Mouse (Mus musculus): ENCODE measurements around the gene Hoxd8.

Gene Hoxd8

DNA sequence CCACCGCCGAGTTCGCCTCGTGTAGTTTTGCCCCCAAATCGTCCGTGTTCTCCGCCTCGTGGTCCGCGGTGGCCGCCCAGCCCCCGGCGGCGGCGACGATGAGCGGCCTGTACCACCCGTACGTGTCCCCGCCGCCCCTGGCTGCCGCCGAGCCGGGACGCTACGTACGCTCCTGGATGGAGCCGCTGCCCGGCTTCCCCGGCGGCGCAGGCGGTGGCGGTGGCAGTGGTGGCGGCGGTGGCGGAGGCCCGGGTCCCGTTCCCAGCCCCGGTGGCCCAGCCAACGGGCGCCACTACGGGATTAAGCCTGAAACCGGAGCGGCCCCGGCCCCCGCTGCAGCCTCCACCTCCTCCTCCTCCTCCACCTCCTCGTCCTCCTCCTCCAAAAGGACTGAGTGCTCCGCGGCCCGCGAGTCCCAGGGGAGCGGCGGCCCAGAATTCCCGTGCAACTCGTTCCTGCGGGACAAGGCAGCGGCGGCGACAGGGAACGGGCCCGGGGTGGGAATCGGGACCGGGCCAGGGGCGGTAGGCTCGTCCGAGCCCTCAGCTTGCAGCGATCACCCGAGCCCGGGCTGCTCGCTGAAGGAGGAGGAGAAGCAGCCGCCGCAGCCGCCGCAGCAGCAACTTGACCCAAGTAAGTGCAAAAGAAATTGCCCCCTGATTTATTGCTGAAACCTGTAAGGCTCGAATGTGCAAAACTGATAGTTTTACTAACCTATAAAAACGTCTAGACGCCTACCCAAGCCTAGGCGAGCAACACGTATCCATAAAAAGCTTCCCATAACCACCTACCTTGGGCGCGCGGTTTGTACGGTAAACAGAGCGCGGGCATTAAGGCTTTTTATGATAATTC, 6.0 kb upstream of the Hoxd8 start:
- DNase-seq (ENCODE audit: low spot score in 2 of 2): no peak

DNA sequence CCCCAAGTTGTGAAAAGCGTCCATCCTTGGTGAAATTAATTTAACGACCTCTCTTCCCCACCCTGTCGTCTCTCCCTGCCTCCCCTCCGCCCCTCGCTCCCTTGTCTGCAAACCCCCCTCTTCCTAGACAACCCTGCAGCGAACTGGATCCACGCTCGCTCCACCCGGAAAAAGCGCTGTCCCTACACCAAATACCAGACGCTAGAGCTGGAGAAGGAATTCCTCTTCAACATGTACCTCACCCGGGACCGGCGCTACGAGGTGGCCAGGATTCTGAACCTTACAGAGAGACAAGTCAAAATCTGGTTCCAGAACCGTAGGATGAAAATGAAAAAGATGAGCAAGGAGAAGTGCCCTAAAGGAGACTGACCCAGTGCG, 5.4 kb upstream of the Hoxd8 start:
- DNase-seq (ENCODE audit: low spot score in 2 of 2): no peak

DNA sequence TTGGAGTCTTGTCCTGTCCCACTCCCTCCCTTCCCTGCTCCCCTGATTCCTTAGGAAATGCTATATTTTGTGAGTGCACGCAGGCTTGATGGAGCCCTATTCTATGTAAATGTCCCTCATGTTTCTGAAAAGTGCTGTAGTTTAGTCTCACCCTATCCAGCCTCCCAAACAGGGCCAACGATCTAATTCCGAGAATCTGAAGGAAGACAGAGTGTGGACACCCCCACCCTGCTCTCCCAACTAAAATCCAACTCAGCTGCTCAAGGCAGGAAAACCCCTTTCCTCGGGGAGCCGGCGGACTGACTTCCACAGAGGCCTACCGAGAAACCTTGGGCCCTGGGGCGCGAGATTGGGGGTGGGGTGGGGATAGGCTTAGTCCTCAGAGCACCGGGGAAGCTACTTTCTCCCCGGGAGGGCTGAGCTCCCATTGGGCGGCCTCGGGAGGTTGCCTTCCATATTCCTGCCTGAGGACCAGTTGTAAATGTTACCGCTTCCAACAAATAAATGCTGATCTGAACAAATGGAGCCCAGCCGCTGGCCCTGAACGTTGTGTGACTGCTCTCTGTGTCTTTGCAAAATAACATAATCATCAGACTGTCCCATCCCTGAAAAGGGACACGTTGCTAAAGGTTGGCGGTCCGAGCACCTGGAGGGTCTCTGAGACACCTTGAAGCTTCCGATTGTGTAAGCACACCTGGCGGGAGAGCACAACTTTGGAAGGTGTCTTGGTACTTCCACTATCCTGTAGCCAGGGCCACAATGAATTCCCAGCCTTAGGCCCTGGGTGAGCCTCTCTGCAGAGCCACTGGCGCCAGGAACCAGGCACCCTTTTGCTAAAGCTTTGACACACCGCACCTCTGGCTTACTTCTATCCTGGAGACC, 4.5 kb upstream of the Hoxd8 start:
- no peak for DNase-seq (ENCODE audit: low spot score in 2 of 2)

DNA sequence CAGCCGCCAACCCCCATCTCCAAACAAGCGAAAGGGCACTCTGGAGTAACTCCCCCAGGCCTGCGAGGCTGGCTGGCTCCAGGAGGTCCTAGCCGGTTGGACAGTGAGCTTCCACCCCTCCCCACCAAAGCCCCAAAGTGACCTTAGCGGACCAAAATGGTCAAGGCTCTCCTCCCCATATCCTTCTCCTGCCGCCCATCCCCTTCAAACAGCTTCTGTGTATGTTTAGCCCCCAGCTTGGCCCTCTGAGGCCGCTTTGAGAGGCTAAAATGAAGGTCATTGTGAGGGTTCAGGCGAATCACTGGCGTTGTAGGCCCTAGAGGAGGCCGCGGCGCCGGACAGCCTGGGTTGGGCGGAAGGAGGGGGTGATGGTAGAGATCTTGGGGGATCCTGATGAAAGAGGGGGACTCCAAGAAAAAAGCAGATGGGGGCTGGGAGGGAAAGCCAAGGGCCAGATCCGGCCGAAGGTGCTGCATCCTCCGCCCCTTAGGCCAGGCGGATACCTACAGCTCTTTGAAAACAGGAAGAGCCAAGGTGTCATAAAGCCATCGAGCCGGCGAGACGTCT, 3.8 kb upstream of the Hoxd8 start:
- no peak for DNase-seq (ENCODE audit: low spot score in 2 of 2)

DNA sequence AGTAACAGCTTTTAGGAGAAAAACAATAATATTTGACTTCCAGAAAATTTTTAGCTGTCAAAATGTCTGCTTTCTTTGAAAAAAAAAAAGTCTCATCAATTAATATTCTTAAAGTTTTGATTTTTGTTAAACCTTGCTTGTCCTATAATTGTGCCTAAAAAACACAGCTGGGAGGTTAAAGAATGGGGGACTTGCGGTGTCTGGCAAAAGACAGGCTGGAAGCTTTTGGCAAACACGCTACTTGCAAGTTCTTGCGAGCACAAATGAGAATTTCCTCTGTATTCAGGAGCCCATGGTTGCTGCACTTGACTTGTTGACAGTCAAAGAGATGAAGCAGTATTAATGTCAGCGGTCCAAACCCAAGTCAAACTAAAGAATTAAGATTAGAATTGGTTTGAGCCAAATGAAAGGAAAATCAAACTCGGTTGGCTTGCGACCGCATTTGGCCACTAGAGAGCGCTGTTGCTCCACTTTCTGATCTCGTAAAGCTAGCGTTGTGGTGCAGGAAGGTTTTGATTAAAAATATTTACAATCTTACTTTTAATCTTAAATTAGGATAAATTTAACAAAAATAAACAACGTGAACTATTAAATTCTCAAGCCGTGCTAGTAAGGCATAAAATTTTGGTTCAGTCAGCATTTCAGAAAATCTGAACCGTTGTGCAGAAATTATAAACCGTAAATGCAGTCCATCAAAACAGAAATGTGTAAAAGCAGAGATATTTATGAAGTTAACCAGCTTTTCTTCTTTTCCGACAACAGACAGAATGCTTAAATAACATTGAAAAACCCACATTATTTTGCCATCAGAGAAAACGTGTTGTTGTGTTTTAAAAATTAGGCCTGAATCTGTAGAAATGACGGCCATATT, 2.2 kb upstream of the Hoxd8 start:
- peak; percentile 24 to 51 for DNase-seq (ENCODE audit: low spot score in 2 of 2)

DNA sequence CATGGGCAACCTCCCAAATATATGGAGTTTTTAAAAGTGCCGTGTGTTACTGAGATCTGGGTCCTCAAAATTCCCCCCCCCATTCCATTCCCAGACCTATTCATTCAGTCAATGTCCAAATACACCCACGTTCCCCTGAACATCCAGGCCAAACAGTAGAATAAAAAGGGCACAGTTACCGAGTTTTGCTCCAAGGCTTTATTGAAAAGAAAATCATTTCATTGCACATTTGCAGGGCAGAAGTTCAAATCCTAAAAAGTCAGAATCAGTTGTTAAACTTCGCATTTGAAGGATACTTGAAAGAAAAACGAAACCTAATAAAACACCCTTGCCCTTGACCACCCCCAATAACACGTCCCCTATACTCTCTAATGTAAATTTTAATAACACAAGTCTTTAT, 1.6 kb upstream of the Hoxd8 start:
- DNase-seq (ENCODE audit: low spot score in 2 of 2): no peak

DNA sequence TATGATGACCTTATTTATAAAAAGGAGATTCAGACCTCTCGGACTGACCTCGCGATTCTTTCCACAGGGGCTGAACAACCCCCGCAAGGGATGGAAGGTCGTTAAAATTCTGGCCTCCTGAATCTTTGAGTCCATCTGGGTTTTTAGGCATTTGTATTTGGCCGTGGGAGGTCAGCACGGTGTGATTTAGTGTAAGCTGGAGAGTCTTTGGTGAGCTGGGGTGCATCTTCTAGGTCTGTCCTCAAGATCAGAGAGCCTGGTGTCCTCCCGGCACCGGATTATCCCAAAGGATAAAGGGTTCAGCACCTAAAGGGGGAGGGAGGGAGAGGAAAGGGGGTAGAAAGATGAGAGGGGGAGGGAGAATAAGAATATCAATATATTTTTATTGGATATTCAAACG, 1.1 kb upstream of the Hoxd8 start:
- DNase-seq (ENCODE audit: low spot score in 2 of 2): no peak

DNA sequence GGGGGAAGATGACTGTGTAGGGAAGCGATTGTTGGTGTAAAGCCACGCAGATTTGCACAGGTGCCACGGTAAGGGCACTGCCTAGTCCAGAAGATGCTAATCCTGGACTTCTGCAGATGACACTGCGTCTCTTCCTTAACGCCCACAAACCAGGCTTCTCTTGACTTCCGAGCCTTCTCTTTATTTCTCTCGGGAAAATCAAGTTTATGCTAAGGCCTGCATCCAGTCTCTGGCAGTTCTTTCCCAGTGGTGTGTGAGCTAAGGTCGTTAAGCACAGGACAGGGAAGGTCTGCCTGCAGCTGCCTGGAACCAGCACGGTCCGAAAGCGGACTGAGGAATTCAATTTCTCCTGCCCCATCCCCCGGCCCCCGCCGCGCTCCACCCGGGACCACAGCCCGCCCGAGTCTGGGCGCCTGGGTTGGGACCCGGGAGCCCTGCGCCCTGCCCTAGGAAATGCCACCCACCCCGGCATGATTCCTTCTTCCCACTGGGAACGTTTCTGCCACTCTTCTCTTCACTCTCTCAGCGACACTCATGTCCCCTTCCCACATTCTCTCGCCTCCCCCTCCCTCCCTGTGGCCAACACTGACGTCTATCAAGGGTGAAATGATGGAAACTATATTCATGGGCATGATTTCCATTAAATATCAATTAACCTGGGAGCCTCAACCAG, 559 bp upstream of the Hoxd8 start:
- DNase-seq (ENCODE audit: low spot score in 2 of 2): no peak

DNA sequence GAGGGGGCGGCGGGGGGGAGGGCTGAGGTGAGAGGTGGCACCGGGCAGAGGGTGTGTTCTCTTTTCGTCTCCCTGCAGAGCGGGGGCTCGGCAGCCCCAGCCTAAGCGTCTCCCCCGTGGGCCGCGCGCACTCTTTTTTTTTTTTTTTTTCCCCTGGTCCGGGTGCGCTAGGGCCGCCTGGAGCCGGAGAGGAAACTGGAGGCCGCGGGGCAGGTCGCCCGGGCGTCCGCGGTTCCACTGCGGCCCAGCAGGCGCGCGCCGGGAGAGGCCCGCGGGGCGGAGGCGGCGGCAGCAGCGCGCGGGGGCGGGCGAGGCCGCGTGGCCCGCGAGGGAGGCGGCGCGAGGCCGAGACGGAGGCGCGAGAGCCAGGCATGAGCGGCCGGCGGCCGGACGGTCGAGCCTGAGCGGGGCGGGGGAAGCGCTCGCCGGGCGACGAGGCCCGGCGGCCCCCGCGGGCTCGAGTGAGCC, 618 bp downstream of the Hoxd8 start:
- no peak for DNase-seq (ENCODE audit: low spot score in 2 of 2)

DNA sequence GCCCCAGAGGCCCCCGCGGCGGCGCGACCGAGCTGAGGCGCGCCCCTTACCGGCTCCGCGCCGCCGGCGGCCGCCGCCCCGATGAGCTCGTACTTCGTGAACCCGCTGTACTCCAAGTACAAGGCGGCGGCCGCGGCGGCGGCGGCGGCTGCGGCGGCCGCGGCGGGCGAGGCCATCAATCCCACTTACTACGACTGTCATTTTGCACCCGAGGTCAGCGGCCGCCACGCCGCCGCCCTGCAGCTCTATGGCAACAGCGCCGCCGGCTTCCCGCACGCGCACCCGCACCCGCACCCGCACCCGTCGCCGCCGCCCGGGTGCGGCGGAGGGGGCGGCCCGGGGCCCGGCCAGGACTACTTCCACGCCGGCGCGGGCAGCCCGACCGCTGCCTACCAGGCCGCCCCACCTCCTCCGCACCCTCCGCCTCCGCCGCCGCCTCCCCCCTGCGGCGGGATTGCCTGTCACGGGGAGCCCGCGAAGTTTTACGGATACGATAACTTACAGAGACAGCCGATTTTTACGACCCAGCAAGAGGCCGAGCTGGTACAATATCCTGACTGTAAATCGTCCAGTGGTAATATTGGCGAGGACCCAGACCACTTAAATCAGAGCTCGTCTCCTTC, 1.2 kb downstream of the Hoxd8 start:
- no peak for DNase-seq (ENCODE audit: low spot score in 2 of 2)

DNA sequence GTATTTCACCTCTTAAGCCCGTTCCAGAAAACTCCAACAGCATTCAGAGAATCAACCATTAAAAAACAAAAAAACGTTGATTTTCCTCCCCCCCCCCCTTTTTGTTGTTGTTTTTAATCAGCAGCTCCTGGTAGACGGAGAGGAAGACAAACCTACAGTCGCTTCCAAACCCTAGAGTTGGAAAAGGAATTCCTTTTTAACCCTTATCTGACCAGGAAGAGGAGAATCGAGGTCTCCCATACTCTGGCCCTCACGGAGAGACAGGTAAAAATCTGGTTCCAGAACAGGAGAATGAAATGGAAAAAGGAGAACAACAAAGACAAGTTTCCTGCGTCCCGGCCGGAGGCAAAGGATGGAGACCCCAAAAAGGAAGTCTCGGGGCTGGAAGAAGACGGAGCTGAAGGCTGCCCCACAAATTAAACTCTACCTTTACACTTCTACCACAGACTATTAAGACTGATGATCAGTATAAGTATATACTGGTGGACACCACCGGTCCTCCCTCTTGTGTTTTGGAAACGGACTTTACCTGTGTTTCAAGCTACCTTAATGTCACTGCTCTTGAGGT, 2.1 kb downstream of the Hoxd8 start:
- DNase-seq (ENCODE audit: low spot score in 2 of 2): no peak

DNA sequence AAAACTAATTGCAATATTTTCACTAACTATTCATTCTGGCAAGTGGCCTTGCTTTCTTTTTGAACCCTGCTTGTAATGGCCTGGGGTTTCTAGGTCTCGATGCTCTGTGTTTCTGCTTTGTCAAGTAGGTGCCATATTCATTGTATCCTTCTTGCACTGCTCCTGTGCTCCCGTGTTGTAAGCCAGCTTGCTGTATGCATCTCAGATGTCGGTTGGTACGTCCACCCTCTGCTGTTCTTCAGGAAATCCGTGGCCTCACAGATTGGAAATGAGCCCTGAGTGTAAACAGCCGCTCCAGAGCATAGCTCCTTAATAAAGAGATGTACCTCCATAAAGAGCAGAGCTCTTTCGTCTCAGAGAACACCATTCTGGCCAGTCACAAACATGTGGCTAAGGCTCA, 3.2 kb downstream of the Hoxd8 start:
- DNase-seq (ENCODE audit: low spot score in 2 of 2): no peak

DNA sequence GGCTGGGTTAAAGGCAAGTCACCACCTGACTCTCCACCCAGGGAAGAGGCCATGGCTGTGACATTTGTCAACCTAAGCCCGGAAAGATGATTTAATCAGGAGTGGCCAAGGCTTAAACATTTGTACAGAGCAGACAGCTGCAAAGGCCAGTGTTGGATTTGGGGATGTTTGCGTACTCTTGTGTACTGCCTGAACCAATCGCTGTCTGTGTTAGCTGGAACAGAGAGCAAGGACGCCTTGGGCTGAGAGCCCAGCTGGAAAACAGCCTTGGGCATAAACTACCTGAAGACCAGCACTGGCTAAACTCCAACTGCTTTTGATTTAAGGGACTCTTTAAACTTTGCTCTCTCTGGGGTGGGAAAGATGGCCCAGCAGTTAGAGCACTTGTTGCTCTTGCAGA, 4.3 kb downstream of the Hoxd8 start:
- no peak for DNase-seq (ENCODE audit: low spot score in 2 of 2)

DNA sequence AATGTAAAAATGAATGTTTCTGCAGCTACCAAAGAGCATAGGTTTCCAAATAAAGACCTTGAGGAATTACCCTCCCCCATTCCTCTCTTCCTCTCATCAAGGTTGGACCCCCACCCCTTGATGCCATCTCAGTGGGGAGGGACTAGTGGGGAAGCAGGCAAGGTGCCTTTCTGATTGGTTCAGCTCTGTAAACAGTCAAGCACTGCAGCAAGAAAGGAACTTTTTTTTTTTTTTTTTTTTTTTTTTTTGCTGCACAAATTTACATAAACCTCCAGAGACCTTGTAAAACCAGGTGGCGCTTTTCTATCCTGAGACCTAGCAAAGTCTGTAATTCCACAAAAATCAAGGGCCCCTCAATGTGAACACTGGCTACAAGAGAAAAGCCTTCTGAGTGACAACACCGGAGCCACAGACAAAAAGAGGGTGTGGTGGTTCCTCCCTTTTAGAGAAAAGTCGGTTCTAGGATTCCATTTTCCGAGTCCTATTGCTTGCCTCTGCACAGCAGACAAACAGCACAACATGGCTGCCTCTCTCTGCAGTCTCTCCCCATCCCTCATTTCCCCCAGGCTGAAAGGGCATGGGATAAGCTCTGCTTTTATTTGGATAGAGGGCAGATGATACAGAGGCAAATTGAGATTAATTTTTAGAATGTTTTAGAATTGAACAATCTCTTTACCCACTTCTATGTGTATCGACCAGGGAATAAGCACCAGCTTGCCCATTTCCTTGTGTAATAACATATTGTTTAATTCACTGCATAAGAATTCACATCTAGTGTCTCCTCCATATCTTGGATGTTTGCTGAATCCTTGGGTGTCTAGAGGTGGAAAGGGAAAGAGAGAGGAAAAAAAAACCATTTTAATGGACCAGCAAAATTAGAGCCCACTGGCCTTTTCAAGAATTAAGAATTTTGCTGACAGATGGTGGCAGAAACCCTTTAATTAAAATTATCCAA, 5.3 kb downstream of the Hoxd8 start:
- no peak for DNase-seq (ENCODE audit: low spot score in 2 of 2)

DNA sequence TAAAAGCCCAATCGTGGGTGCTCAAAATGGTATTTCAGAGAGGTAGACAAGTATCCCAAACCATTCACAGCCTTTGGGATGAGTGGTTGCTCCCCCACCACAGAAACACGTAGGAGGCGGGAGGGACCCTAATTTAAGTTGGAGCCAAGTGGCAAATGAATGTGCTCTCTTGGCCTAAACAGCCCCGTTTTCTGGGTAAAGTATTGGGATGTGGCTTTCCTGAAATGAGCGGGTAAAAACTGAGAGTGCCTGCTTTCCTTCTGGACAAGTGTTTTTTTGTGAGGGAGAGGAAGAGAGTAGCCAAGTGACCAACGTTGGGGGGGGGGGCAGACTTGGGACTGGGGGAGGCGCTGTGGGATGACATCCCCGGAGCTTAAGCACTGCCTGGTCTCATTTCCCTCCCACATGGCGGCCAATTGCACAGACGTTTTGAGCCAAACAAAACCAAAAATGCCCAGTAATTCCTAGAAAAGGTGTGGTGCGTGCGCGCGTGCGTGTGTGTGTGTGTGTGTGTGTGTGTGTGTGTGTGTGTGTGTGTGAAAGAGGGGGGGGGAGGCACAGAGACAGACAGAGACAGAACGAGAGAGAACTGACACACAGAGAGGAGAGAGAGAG, 6.6 kb downstream of the Hoxd8 start:
- DNase-seq (ENCODE audit: low spot score in 2 of 2): no peak

DNA sequence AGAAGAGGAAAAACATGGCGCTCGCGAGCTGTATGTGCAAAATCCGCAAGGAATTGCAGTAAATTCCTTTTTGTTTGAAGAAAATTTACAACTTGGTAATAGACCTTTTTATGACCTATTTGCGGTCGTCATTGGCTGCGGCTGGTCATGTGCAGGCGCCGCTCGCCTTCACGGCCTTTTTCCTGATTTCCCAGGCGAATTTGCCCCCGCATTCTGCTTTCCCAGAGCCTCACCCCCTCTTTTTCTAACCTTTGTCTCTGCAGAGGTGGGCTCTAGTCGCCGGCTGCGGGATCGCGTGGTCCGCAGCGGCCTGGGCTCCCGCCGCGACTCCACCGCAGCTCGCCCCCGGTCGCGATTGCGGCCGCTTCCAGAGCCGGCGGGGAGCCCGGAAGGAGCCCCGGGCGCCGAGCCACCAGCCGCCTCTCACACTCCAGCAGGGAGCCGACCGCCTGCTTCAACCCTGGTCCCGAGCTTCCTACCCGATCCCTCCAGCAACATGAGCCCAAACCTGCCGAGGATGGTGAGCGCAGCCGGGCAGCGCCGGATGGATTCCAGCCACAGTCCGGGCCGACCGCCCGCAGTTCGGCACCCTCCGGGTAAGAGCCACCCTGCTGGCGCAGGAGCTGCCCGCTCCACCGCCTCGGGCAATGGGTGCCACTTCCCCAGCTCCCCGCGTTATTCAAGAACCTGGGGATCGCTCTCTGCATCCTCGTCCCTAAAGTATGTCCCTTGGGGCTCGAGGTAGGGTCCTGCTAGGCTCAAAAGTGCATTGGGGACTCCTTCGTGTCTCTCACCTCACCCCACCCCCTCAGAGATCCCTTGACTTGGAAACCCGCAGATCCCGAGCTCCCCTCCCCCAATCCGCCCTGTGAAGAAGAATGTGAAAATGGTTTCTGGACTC, 7.6 kb downstream of the Hoxd8 start, which contains the start of the genes Hoxd3 and Hoxd4:
Gene Hoxd3 (plus strand): TSS at position 207 of the 901 bp plus-strand sequence.
Gene Hoxd4 (plus strand): TSS at position 209 of the 901 bp plus-strand sequence.
- no peak for DNase-seq (ENCODE audit: low spot score in 2 of 2)
